ENCODE assay signal across 12 mouse cellular contexts in genomic region chr15:77363578-77363977, GRCm38 (mm10). TPM values are rescaled to one million over a fixed set of nuclear protein-coding genes. Genes with fewer than 3 reads are reported as not detected.
A peak's percentile ranks its signal among the peaks of the same experiment; 100 is the strongest.
DNase-seq lines count a peak whose midpoint lies in the region; ATAC-seq and TF ChIP-seq lines count a peak whose summit lies in the region.
"Had no signal": no experiment of that assay in that cellular context is flagged by ENCODE, and none has a peak within 500 bp of the region (broad histone marks: within the 10 kb centered on the region; RNA-seq: fewer than 3 reads in every experiment).

No protein-coding gene starts in this region.

- H3K27ac ChIP-seq in layer of hippocampus, adult 2 months, result peak overlapping the region; percentile 95
- peak overlapping the region; percentile 89 for H3K27ac ChIP-seq in embryonic facial prominence, embryonic 13.5 days
- H3K27ac ChIP-seq in hindbrain, embryonic 14.5 days, result peak overlapping the region; percentile 67
- H3K27ac ChIP-seq in olfactory bulb, adult 2 months (ENCODE audit: insufficient read depth, low read depth, low read length), result peak overlapping the region; percentile 92
- H3K27ac ChIP-seq: liver, embryonic 13.5 days had no signal

- H3K9me3 ChIP-seq in embryonic facial prominence, embryonic 13.5 days, result no peaks in the 10 kb centered on the region
- H3K9me3 ChIP-seq in hindbrain, embryonic 14.5 days (ENCODE audit: control insufficient read depth, low read length), result no peaks in the 10 kb centered on the region
- H3K9me3 ChIP-seq: liver, embryonic 13.5 days had no signal

- no peak for TF ChIP-seq POLR2A in olfactory bulb, adult 2 months (IDR thresholded peaks at IDR 0.05; ENCODE audit: insufficient read depth, low read depth, low read length)
- no peak for TF ChIP-seq POLR2A in lung, adult 2 months (IDR thresholded peaks at IDR 0.05; ENCODE audit: borderline replicate concordance, extremely low read depth, low read depth, low read length)

- 39% methylated on average over 6 of the region's 6 CpGs for WGBS in embryonic facial prominence, embryonic 13.5 days
- 8% methylated on average over 6 of the region's 6 CpGs for WGBS in hindbrain, embryonic 14.5 days
- WGBS in olfactory bulb, adult 2 months, result 23% methylated on average over 6 of the region's 6 CpGs
- WGBS in lung, adult 2 months, result 67% methylated on average over 6 of the region's 6 CpGs

- peaks cover 80% of the 10 kb centered on the region for H3K4me1 ChIP-seq in embryonic facial prominence, embryonic 13.5 days
- H3K4me1 ChIP-seq in hindbrain, embryonic 14.5 days (replicated peaks; ENCODE audit: control insufficient read depth, insufficient read depth, low read length), result peaks cover 30% of the 10 kb centered on the region
- H3K4me1 ChIP-seq in olfactory bulb, adult 2 months (ENCODE audit: control insufficient read depth, insufficient read depth, low read length), result peaks cover 55% of the 10 kb centered on the region
- H3K4me1 ChIP-seq in lung, adult 2 months (ENCODE audit: control insufficient read depth, insufficient read depth, low read length), result peaks cover 12% of the 10 kb centered on the region

- H3K4me2 ChIP-seq in embryonic facial prominence, embryonic 13.5 days, result peak overlapping the region; percentile 22; the same call in 1 of the 2 replicates
- H3K4me2 ChIP-seq in hindbrain, embryonic 14.5 days (replicated peaks), result no peak overlapping the region
- H3K4me2 ChIP-seq: heart, embryonic 11.5 days; liver, embryonic 13.5 days had no signal

- no peak for ATAC-seq in embryonic facial prominence, embryonic 13.5 days (ENCODE audit: insufficient number of reproducible peaks, insufficient read depth, low FRiP score, low TSS enrichment, low read depth)
- no peak for ATAC-seq in hindbrain, embryonic 14.5 days (ENCODE audit: low FRiP score)
- ATAC-seq: intestine, embryonic 16.5 days had no signal

- H3K27me3 ChIP-seq in embryonic facial prominence, embryonic 13.5 days, result no peaks in the 10 kb centered on the region
- H3K27me3 ChIP-seq in hindbrain, embryonic 14.5 days (ENCODE audit: control insufficient read depth, insufficient read depth, low read length), result no peaks in the 10 kb centered on the region

- TF ChIP-seq CTCF in layer of hippocampus, adult 2 months (conservative IDR thresholded peaks at IDR 0.05), result no peak
- TF ChIP-seq CTCF in olfactory bulb, adult 2 months (IDR thresholded peaks at IDR 0.05; ENCODE audit: insufficient read depth, low read depth, low read length), result no peak
- TF ChIP-seq CTCF in lung, adult 2 months (IDR thresholded peaks at IDR 0.05; ENCODE audit: insufficient read depth, low read length), result no peak

- peak in 1 of 2 experiments; percentile 35 for DNase-seq in layer of hippocampus, adult 2 months (ENCODE audit: low spot score in 2 of 2)
- no peak for DNase-seq in layer of hippocampus, postnatal 25 days (ENCODE audit: extremely low spot score in 1 of 2, low spot score in 1 of 2)
- peak; percentile 33 for DNase-seq in hindbrain, embryonic 14.5 days (ENCODE audit: low spot score)
- no peak for DNase-seq in lung, postnatal 10 days
- no peak for DNase-seq in lung, adult 2 months
- no peak for DNase-seq in lung, postnatal 36 days
- DNase-seq: liver, embryonic 13.5 days; retina, postnatal 1 day had no signal

- H3K4me3 ChIP-seq in layer of hippocampus, adult 2 months, result no peak overlapping the region; the same call in 1 of the 2 replicates
- H3K4me3 ChIP-seq in embryonic facial prominence, embryonic 13.5 days, result no peak overlapping the region
- H3K4me3 ChIP-seq in hindbrain, embryonic 14.5 days (replicated peaks; ENCODE audit: low read length), result no peak overlapping the region
- H3K4me3 ChIP-seq in olfactory bulb, adult 2 months (ENCODE audit: insufficient read depth, low read depth, low read length), result no peak overlapping the region
- no peak overlapping the region for H3K4me3 ChIP-seq in lung, adult 2 months (replicated peaks; ENCODE audit: extremely low read depth, low read depth, low read length)
- H3K4me3 ChIP-seq: liver, embryonic 13.5 days had no signal

- no peaks in the 10 kb centered on the region for H3K36me3 ChIP-seq in embryonic facial prominence, embryonic 13.5 days
- H3K36me3 ChIP-seq in hindbrain, embryonic 14.5 days (replicated peaks; ENCODE audit: control insufficient read depth, insufficient read depth), result no peaks in the 10 kb centered on the region
- H3K36me3 ChIP-seq: liver, embryonic 13.5 days had no signal

- no peak overlapping the region for H3K9ac ChIP-seq in embryonic facial prominence, embryonic 13.5 days
- H3K9ac ChIP-seq in hindbrain, embryonic 14.5 days, result no peak overlapping the region
- H3K9ac ChIP-seq: liver, embryonic 13.5 days had no signal

RNA-seq across cellular contexts. Expression of gene Apol7a, which starts 35.3 kb away (rescaled TPM):
- not detected for total RNA-seq in layer of hippocampus, adult 2 months (2021)
- total RNA-seq in layer of hippocampus, postnatal 25 days (2021), result not detected
- polyA plus RNA-seq in embryonic facial prominence, embryonic 13.5 days (2015; fragmentation: Nextera tagmentation; extraction: Ambion mirVana), result not detected in 2 replicates
- not detected in 2 replicates for polyA plus RNA-seq in hindbrain, embryonic 14.5 days (2014; fragmentation: Nextera tagmentation; extraction: Ambion mirVana)
- polyA plus RNA-seq in olfactory bulb, adult 2 months (2012; ENCODE audit: insufficient read depth, insufficient read length, low replicate concordance, missing spikeins), result not detected in 2 replicates
- 0.31 and 0.38 TPM in 2 replicates for polyA plus RNA-seq in lung, adult 2 months (2012; rRNA removed)

RNA-seq across cellular contexts. Expression of gene Apol9a, which starts 47.4 kb away (rescaled TPM):
- not detected for total RNA-seq in layer of hippocampus, adult 2 months (2021)
- total RNA-seq in layer of hippocampus, postnatal 25 days (2021), result not detected
- 0.15 TPM in 1 of 2 replicates, not detected in the other for polyA plus RNA-seq in embryonic facial prominence, embryonic 13.5 days (2015; fragmentation: Nextera tagmentation; extraction: Ambion mirVana)
- polyA plus RNA-seq in hindbrain, embryonic 14.5 days (2014; fragmentation: Nextera tagmentation; extraction: Ambion mirVana), result 0.26 TPM in 1 of 2 replicates, not detected in the other
- polyA plus RNA-seq in olfactory bulb, adult 2 months (2012; ENCODE audit: insufficient read depth, insufficient read length, low replicate concordance, missing spikeins), result not detected in 2 replicates
- polyA plus RNA-seq in lung, adult 2 months (2012; rRNA removed), result 0.80 and 1.3 TPM in 2 replicates

RNA-seq across cellular contexts. Expression of gene Rbfox2, which starts 56.8 kb away (rescaled TPM):
- 100 to 1,000 TPM; 243 TPM for total RNA-seq in layer of hippocampus, adult 2 months (2021)
- 100 to 1,000 TPM; 220 to 233 TPM for total RNA-seq in layer of hippocampus, postnatal 25 days (2021)
- polyA plus RNA-seq in embryonic facial prominence, embryonic 13.5 days (2015; fragmentation: Nextera tagmentation; extraction: Ambion mirVana), result 57.8 and 66.7 TPM in 2 replicates
- polyA plus RNA-seq in hindbrain, embryonic 14.5 days (2014; fragmentation: Nextera tagmentation; extraction: Ambion mirVana), result 154 and 164 TPM in 2 replicates
- 46.1 TPM in 1 of 2 replicates, not detected in the other for polyA plus RNA-seq in olfactory bulb, adult 2 months (2012; ENCODE audit: insufficient read depth, insufficient read length, low replicate concordance, missing spikeins)
- polyA plus RNA-seq in lung, adult 2 months (2012; rRNA removed), result 65.0 and 72.0 TPM in 2 replicates
